Mouse (Mus musculus) gonadal fat pad, adult 2 months (tissue): ENCODE results near the gene Adra1d. TPM values are rescaled to one million over a fixed set of nuclear protein-coding genes. Genes with fewer than 3 reads are reported as not detected.

Experiments used
- DNase-seq: peaks from one replicate; pipeline ENCODE4 v3.0.0-alpha.2; 2012; ENCODE audit warnings: low read depth
- polyA plus RNA-seq: library from polyadenylated mRNA; depleted of rRNA; stranded (reverse); fragments of >200 nt; gene quantifications from 2 replicates; pipeline ENCODE4 v1.2.3, GENCODE M21; 2012; rRNA removed

Gene Adra1d
- polyA plus RNA-seq, 1 experiment, result 5.3 TPM

- no peak for DNase-seq
These were observed 65.8 kb downstream of the Adra1d start for GRCm38 (mm10) chr2:131496125-131496820.

Other genes with a start within 250 kb of the Adra1d start
- 8.3 and 8.5 TPM in 2 replicates for gene Rnf24, start 209.4 kb downstream of the Adra1d start, polyA plus RNA-seq
- gene Smox, start 70.8 kb downstream of the Adra1d start, polyA plus RNA-seq, result 34.6 and 43.2 TPM in 2 replicates